23 mouse cellular contexts compared by ENCODE assay signal in genomic region chr2:159404940-159405339, GRCm38 (mm10).
A peak's percentile ranks its signal among the peaks of the same experiment; 100 is the strongest.
DNase-seq lines count a peak whose midpoint lies in the region; ATAC-seq and TF ChIP-seq lines count a peak whose summit lies in the region.
"Had no signal": no experiment of that assay in that cellular context is flagged by ENCODE, and none has a peak within 500 bp of the region (broad histone marks: within the 10 kb centered on the region; RNA-seq: fewer than 3 reads in every experiment).

No protein-coding gene starts in this region.

- H3K4me2 ChIP-seq in hindbrain, embryonic 14.5 days (replicated peaks): no peak overlapping the region
- H3K4me2 ChIP-seq in embryonic facial prominence, embryonic 11.5 days (ENCODE audit: low read depth, low read length): no peak overlapping the region
- H3K4me2 ChIP-seq: embryonic facial prominence, embryonic 13.5 days; embryonic facial prominence, embryonic 15.5 days; forebrain, embryonic 12.5 days had no signal

- TF ChIP-seq POLR2A in heart, adult 2 months (IDR thresholded peaks at IDR 0.05; ENCODE audit: insufficient read depth, low read depth, low read length): no peak

- H3K36me3 ChIP-seq in hindbrain, embryonic 14.5 days (replicated peaks; ENCODE audit: control insufficient read depth, insufficient read depth): no peaks in the 10 kb centered on the region
- H3K36me3 ChIP-seq in hindbrain, embryonic 10.5 days: no peaks in the 10 kb centered on the region
- H3K36me3 ChIP-seq in embryonic facial prominence, embryonic 11.5 days (replicated peaks; ENCODE audit: control insufficient read depth, insufficient read depth, low read depth, low read length): no peaks in the 10 kb centered on the region
- no peaks in the 10 kb centered on the region for H3K36me3 ChIP-seq in heart, adult 2 months (ENCODE audit: control insufficient read depth, insufficient read depth, low read length)
- H3K36me3 ChIP-seq: embryonic facial prominence, embryonic 13.5 days; embryonic facial prominence, embryonic 15.5 days; forebrain, embryonic 10.5 days; forebrain, embryonic 12.5 days had no signal

- no peak for TF ChIP-seq EP300 in heart, adult 2 months (IDR thresholded peaks at IDR 0.05; ENCODE audit: insufficient read depth, low read depth, low read length)

- H3K4me3 ChIP-seq in hindbrain, embryonic 14.5 days (replicated peaks; ENCODE audit: low read length): no peak overlapping the region
- no peak overlapping the region for H3K4me3 ChIP-seq in hindbrain, embryonic 10.5 days
- no peak overlapping the region for H3K4me3 ChIP-seq in embryonic facial prominence, embryonic 11.5 days (ENCODE audit: low read depth, low read length)
- H3K4me3 ChIP-seq in heart, adult 2 months: no peak overlapping the region
- H3K4me3 ChIP-seq: embryonic facial prominence, embryonic 13.5 days; embryonic facial prominence, embryonic 15.5 days; erythroblast, embryonic 14.5 days; forebrain, embryonic 10.5 days; forebrain, embryonic 12.5 days had no signal

- WGBS in hindbrain, embryonic 14.5 days: 67% methylated on average over 1 of the region's 1 CpGs
- WGBS in hindbrain, embryonic 10.5 days: 50% methylated on average over 1 of the region's 1 CpGs
- WGBS in embryonic facial prominence, embryonic 11.5 days: 60% methylated on average over 1 of the region's 1 CpGs
- WGBS in heart, adult 2 months: 55% methylated on average over 1 of the region's 1 CpGs

- no peaks in the 10 kb centered on the region for H3K4me1 ChIP-seq in hindbrain, embryonic 14.5 days (replicated peaks; ENCODE audit: control insufficient read depth, insufficient read depth, low read length)
- H3K4me1 ChIP-seq in hindbrain, embryonic 10.5 days (replicated peaks): no peaks in the 10 kb centered on the region; the same call in 1 of the 2 replicates
- no peaks in the 10 kb centered on the region for H3K4me1 ChIP-seq in embryonic facial prominence, embryonic 11.5 days (ENCODE audit: control insufficient read depth, insufficient read depth, low read length)
- H3K4me1 ChIP-seq in heart, adult 2 months (ENCODE audit: control insufficient read depth, insufficient read depth, low read length): no peaks in the 10 kb centered on the region
- H3K4me1 ChIP-seq: forebrain, embryonic 12.5 days had no signal

- no peaks in the 10 kb centered on the region for H3K9me3 ChIP-seq in hindbrain, embryonic 14.5 days (ENCODE audit: control insufficient read depth, low read length)
- no peaks in the 10 kb centered on the region for H3K9me3 ChIP-seq in hindbrain, embryonic 10.5 days
- no peaks in the 10 kb centered on the region for H3K9me3 ChIP-seq in embryonic facial prominence, embryonic 11.5 days (replicated peaks; ENCODE audit: control insufficient read depth, low read length)
- H3K9me3 ChIP-seq: embryonic facial prominence, embryonic 15.5 days; forebrain, embryonic 10.5 days; forebrain, embryonic 12.5 days had no signal

- intact Hi-C loops in heart, adult 2 months (cut with DNase I): no loop called here

- TF ChIP-seq CTCF in heart, adult 2 months (IDR thresholded peaks at IDR 0.05): no peak

- H3K79me2 ChIP-seq in heart, adult 2 months (replicated peaks; ENCODE audit: control insufficient read depth, insufficient read depth, low read length): no peaks in the 10 kb centered on the region

- peak; percentile 20 for DNase-seq in hindbrain, embryonic 14.5 days (ENCODE audit: low spot score)
- DNase-seq in hindbrain, embryonic 10.5 days (ENCODE audit: low spot score): no peak
- peak; percentile 28 for DNase-seq in embryo, embryonic 10.5 days (ENCODE audit: low spot score)
- DNase-seq in embryo, embryonic 11 days: peak; percentile 26
- DNase-seq in embryonic facial prominence, embryonic 11.5 days (ENCODE audit: low spot score): peak; percentile 70
- DNase-seq in urinary bladder, adult 18-20 months (ENCODE audit: low spot score in 2 of 2): no peak
- no peak for DNase-seq in heart, adult 2 months
- DNase-seq: adrenal gland, adult 2 months; adrenal gland, postnatal 10 days; adrenal gland, postnatal 25 days; cerebellum, adult 11 months; cerebellum, adult 18-20 months; cerebellum, adult 8-10 months; cerebellum, adult 9-11 months; cerebellum, postnatal 14 days; cerebellum, postnatal 36 days had no signal

- no peak for ATAC-seq in hindbrain, embryonic 14.5 days (ENCODE audit: low FRiP score)
- ATAC-seq in embryonic facial prominence, embryonic 11.5 days (replicated peaks; ENCODE audit: insufficient number of reproducible peaks, low FRiP score, low TSS enrichment, low read depth): peak; percentile 68; the same call in 1 of the 2 replicates
- ATAC-seq: forebrain, embryonic 14.5 days; forebrain, embryonic 16.5 days had no signal

- no peaks in the 10 kb centered on the region for H3K27me3 ChIP-seq in hindbrain, embryonic 14.5 days (ENCODE audit: control insufficient read depth, insufficient read depth, low read length)
- H3K27me3 ChIP-seq in hindbrain, embryonic 10.5 days (ENCODE audit: insufficient read depth, poor library complexity, severe bottlenecking): no peaks in the 10 kb centered on the region
- H3K27me3 ChIP-seq in embryonic facial prominence, embryonic 11.5 days (ENCODE audit: control insufficient read depth, insufficient read depth, low read length): no peaks in the 10 kb centered on the region
- no peaks in the 10 kb centered on the region for H3K27me3 ChIP-seq in heart, adult 2 months (ENCODE audit: control insufficient read depth, insufficient read depth, low read length)
- H3K27me3 ChIP-seq: embryonic facial prominence, embryonic 15.5 days; forebrain, embryonic 12.5 days had no signal

- no peak overlapping the region for H3K27ac ChIP-seq in hindbrain, embryonic 14.5 days
- H3K27ac ChIP-seq in hindbrain, embryonic 10.5 days: no peak overlapping the region
- no peak overlapping the region for H3K27ac ChIP-seq in embryonic facial prominence, embryonic 11.5 days (replicated peaks; ENCODE audit: low read depth, low read length)
- H3K27ac ChIP-seq in heart, adult 2 months: no peak overlapping the region
- H3K27ac ChIP-seq: embryonic facial prominence, embryonic 13.5 days; embryonic facial prominence, embryonic 15.5 days; forebrain, embryonic 10.5 days; forebrain, embryonic 12.5 days had no signal

- no peak overlapping the region for H3K9ac ChIP-seq in hindbrain, embryonic 14.5 days
- no peak overlapping the region for H3K9ac ChIP-seq in embryonic facial prominence, embryonic 11.5 days (replicated peaks; ENCODE audit: low read length)
- no peak overlapping the region for H3K9ac ChIP-seq in heart, adult 2 months (ENCODE audit: low read depth, low read length)
- H3K9ac ChIP-seq: embryonic facial prominence, embryonic 13.5 days; embryonic facial prominence, embryonic 15.5 days; forebrain, embryonic 12.5 days had no signal

Comparison
In these comparisons a context has a peak if more than half of its experiments do, and no peak if none do; other contexts are left out.
1. DNase-seq: peak in hindbrain, embryonic 14.5 days (single experiment), embryo, embryonic 10.5 days (single experiment), embryo, embryonic 11 days (single experiment) and embryonic facial prominence, embryonic 11.5 days (single experiment); none in hindbrain, embryonic 10.5 days (single experiment), urinary bladder, adult 18-20 months (0 of 2) and heart, adult 2 months (0 of 2).